Mouse (Mus musculus): ENCODE data around the gene Dnajc5.

Dnajc5 gene

GRCm38 (mm10) chr2:181591528-181592085 is 71.3 kb downstream of the Dnajc5 start, which contains the start of gene Prpf6:
TSS of gene Prpf6 (plus strand) at chr2:181591868.
- DNase-seq = no peak

GRCm38 (mm10) chr2:181592231-181593041 is 72.2 kb downstream of the Dnajc5 start, which contains the start of gene Zfp512b:
TSS of gene Zfp512b (minus strand) at chr2:181592803.
- peak; percentile 57 to 61 for DNase-seq

- no peak for DNase-seq
These were observed 72.7 kb downstream of the Dnajc5 start for GRCm38 (mm10) chr2:181593042-181593421.

GRCm38 (mm10) chr2:181593937-181594336 is 73.7 kb downstream of the Dnajc5 start:
- no peak for DNase-seq

- DNase-seq = no peak
These were observed 74.8 kb downstream of the Dnajc5 start for GRCm38 (mm10) chr2:181594946-181595696.

- DNase-seq = no peak
These were observed 76.1 kb downstream of the Dnajc5 start for GRCm38 (mm10) chr2:181596221-181596960.

- no peak for DNase-seq
These were observed 77.2 kb downstream of the Dnajc5 start for GRCm38 (mm10) chr2:181597378-181598061.

- peak; percentile 49 to 51 for DNase-seq
These were observed 78.4 kb downstream of the Dnajc5 start, which contains the start of gene Samd10 for GRCm38 (mm10) chr2:181598454-181599351. TSS of gene Samd10 (minus strand) at chr2:181599212.

GRCm38 (mm10) chr2:181600226-181600758 is 80.0 kb downstream of the Dnajc5 start:
- no peak for DNase-seq

- peak; percentile 92 to 94 for DNase-seq
These were observed 80.8 kb downstream of the Dnajc5 start for GRCm38 (mm10) chr2:181600828-181601750.

GRCm38 (mm10) chr2:181601751-181602145 is 81.5 kb downstream of the Dnajc5 start:
- no peak for DNase-seq

GRCm38 (mm10) chr2:181602367-181602766 is 82.1 kb downstream of the Dnajc5 start:
- DNase-seq = no peak
